Mouse (Mus musculus): ENCODE data around the gene Sult6b1.

DNA sequence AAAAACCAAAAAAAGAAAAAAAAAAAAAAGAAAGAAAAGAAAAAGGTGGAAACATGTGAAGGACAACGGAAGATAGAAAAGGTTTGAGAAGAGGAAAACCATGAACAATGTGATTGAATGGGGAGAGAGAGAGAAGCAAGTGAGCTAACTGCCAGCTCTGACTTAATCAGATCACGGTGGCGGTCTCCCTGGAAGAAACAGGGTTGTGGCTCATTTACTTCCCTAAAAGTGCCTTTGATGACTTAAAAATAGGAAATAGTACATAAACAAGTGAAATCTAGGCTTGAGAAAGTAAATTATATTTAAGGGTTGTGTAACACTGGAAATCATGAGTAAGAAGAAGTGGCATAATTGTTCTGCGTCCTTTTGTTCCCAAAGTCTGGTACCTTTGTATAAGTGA, 32.1 kb upstream of the Sult6b1 start:
- TF ChIP-seq USF1 (IDR thresholded peaks at IDR 0.05; ENCODE audit: low read depth): no peak
- no peak for TF ChIP-seq POLR2A (IDR thresholded peaks at IDR 0.05; ENCODE audit: insufficient read length, low read depth)
- no peak for TF ChIP-seq REST (IDR thresholded peaks at IDR 0.05; ENCODE audit: insufficient read depth, insufficient read length)
- no peak for TF ChIP-seq TCF12 (IDR thresholded peaks at IDR 0.05; ENCODE audit: insufficient read depth, poor library complexity, severe bottlenecking)
- no peak for TF ChIP-seq MYOG (IDR thresholded peaks at IDR 0.05; ENCODE audit: control insufficient read depth in 1 of 3, insufficient read depth in 1 of 3, insufficient read length in 2 of 3, low read depth in 2 of 3)
- TF ChIP-seq CEBPB (IDR thresholded peaks at IDR 0.05; ENCODE audit: insufficient read depth, poor library complexity, severe bottlenecking): no peak
- no peak for TF ChIP-seq POLR2AphosphoS2 (IDR thresholded peaks at IDR 0.05; ENCODE audit: insufficient read length, low read depth)
- no peak for TF ChIP-seq E2F4 (IDR thresholded peaks at IDR 0.05; ENCODE audit: insufficient read depth)

Measured in myocyte (in vitro differentiated cells).